ENCODE assay signal across 8 mouse cellular contexts in the genomic region with DNA sequence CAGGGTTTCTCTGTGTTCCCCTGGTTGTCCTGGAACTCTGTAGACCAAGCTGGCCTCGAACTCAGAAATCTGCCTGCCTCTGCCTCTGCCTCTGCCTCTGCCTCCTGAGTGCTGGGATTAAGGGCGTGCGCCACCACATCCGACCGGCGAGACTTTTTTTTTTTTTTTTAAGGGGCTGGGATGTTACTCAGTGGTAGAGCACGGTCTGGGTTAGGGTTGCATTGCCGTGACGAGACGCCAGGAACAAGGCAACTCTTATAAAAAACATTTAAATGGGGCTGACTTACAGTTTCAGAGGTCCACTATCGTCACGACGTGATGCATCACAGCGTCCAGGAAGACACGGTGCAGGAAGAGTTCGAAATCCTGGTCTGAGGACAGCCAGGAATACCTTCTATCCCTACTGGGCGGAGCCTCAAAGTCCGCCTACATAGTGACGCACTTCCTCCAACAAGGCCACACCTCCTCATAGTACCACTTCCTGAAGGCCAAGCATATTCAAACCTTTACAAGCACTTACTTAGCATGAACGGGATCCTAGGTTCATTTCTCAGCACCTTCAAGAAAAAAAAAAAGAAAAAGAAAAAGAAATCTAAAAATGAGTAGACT. TPM values are rescaled to one million over a fixed set of nuclear protein-coding genes. Genes with fewer than 3 reads are reported as not detected.
DNase-seq lines count a peak whose midpoint lies in the region; ATAC-seq and TF ChIP-seq lines count a peak whose summit lies in the region.

Gene Usp7, minus strand, starts transcription at position 360 of the 609 bp plus-strand sequence.

- intact Hi-C loops in left cerebral cortex, postnatal 10 days (cut with DNase I) = no loop called here

- H3K4me3 ChIP-seq in lung, embryonic 15.5 days = no peak within 1 kb of the TSS
- H3K4me3 ChIP-seq in cortical plate, adult 2 months (ENCODE audit: insufficient read depth, low read length) = no peak within 1 kb of the TSS
- no peak within 1 kb of the TSS for H3K4me3 ChIP-seq in heart, embryonic 11.5 days (ENCODE audit: low read depth, low read length)
- H3K4me3 ChIP-seq in myocyte = no peak within 1 kb of the TSS

- DNase-seq in lung, postnatal 10 days = no peak
- no peak for DNase-seq in left cerebral cortex, postnatal 10 days (ENCODE audit: extremely low spot score in 1 of 2, low spot score in 2 of 2)
- DNase-seq in spleen, postnatal 14 days (ENCODE audit: low spot score in 2 of 2) = no peak
- no peak for DNase-seq in kidney, postnatal 14 days

- WGBS in lung, embryonic 15.5 days = 87% methylated on average over 20 of the region's 20 CpGs
- 88% methylated on average over 20 of the region's 20 CpGs for WGBS in heart, embryonic 11.5 days (ENCODE audit: insufficient replicate concordance)

- H3K4me2 ChIP-seq in lung, embryonic 15.5 days = no peak within 1 kb of the TSS
- no peak within 1 kb of the TSS for H3K4me2 ChIP-seq in heart, embryonic 11.5 days
- H3K4me2 ChIP-seq in myocyte (ENCODE audit: low read depth) = no peak within 1 kb of the TSS

- H3K27me3 ChIP-seq in lung, embryonic 15.5 days = no peaks in the 10 kb centered on the region
- no peaks in the 10 kb centered on the region for H3K27me3 ChIP-seq in heart, embryonic 11.5 days (ENCODE audit: control insufficient read depth, insufficient read depth, low read length)
- no peaks in the 10 kb centered on the region for H3K27me3 ChIP-seq in myocyte (ENCODE audit: control insufficient read depth, insufficient read depth, insufficient read length)

- no peak within 1 kb of the TSS for H3ac ChIP-seq in myocyte (ENCODE audit: control insufficient read depth, insufficient read length)

- no peaks in the 10 kb centered on the region for H3K4me1 ChIP-seq in lung, embryonic 15.5 days
- H3K4me1 ChIP-seq in cortical plate, adult 2 months (ENCODE audit: control insufficient read depth, insufficient read depth, low read length) = peaks cover 5% of the 10 kb centered on the region; the same call in 1 of the 2 replicates
- H3K4me1 ChIP-seq in heart, embryonic 11.5 days (ENCODE audit: control insufficient read depth, insufficient read depth, low read length) = no peaks in the 10 kb centered on the region

- no peak for ATAC-seq in lung, embryonic 15.5 days (ENCODE audit: borderline replicate concordance, extremely low read depth, low FRiP score, low TSS enrichment)
- no peak for ATAC-seq in heart, embryonic 11.5 days (replicated peaks; ENCODE audit: insufficient number of reproducible peaks, low FRiP score, low TSS enrichment)

- H3K9me3 ChIP-seq in lung, embryonic 15.5 days = no peaks in the 10 kb centered on the region
- H3K9me3 ChIP-seq in heart, embryonic 11.5 days (replicated peaks; ENCODE audit: control insufficient read depth, low read length) = no peaks in the 10 kb centered on the region

- H3K27ac ChIP-seq in lung, embryonic 15.5 days = no peak within 1 kb of the TSS
- H3K27ac ChIP-seq in cortical plate, adult 2 months (ENCODE audit: insufficient read depth, low read length) = no peak within 1 kb of the TSS
- H3K27ac ChIP-seq in heart, embryonic 11.5 days (ENCODE audit: low read depth, low read length) = no peak within 1 kb of the TSS

- no peak for TF ChIP-seq POLR2A in cortical plate, adult 2 months (IDR thresholded peaks at IDR 0.05; ENCODE audit: extremely low read depth, insufficient read depth, low read length)
- TF ChIP-seq POLR2A in myocyte (IDR thresholded peaks at IDR 0.05; ENCODE audit: insufficient read length, low read depth) = no peak

- H3K36me3 ChIP-seq in lung, embryonic 15.5 days = no peaks in the 10 kb centered on the region
- H3K36me3 ChIP-seq in heart, embryonic 11.5 days (ENCODE audit: control insufficient read depth, insufficient read depth, low read length) = no peaks in the 10 kb centered on the region
- no peaks in the 10 kb centered on the region for H3K36me3 ChIP-seq in myocyte (ENCODE audit: control insufficient read depth, insufficient read depth)

- H3K9ac ChIP-seq in lung, embryonic 15.5 days = no peak within 1 kb of the TSS
- no peak within 1 kb of the TSS for H3K9ac ChIP-seq in heart, embryonic 11.5 days (ENCODE audit: low read depth, low read length)

- no peak for TF ChIP-seq CTCF in cortical plate, adult 2 months (IDR thresholded peaks at IDR 0.05; ENCODE audit: extremely low read depth, insufficient read depth, low read length)

- H3K79me2 ChIP-seq in myocyte (ENCODE audit: control insufficient read depth, insufficient read depth) = no peaks in the 10 kb centered on the region

TF ChIP-seq in myocyte, 11 proteins besides CTCF, POLR2A, EP300 and RAD21:
- TF ChIP-seq SRF (IDR thresholded peaks at IDR 0.05; ENCODE audit: control insufficient read depth, insufficient read length, low read depth) = no peak
- TF ChIP-seq REST (IDR thresholded peaks at IDR 0.05; ENCODE audit: insufficient read depth, insufficient read length) = no peak
- no peak for TF ChIP-seq E2F4 (IDR thresholded peaks at IDR 0.05; ENCODE audit: insufficient read depth)
- no peak for TF ChIP-seq TCF3 (IDR thresholded peaks at IDR 0.05; ENCODE audit: insufficient read length, low read depth)
- no peak for TF ChIP-seq POLR2AphosphoS2 (IDR thresholded peaks at IDR 0.05; ENCODE audit: insufficient read length, low read depth)
- TF ChIP-seq TCF12 (IDR thresholded peaks at IDR 0.05; ENCODE audit: insufficient read depth, poor library complexity, severe bottlenecking) = no peak
- TF ChIP-seq MYOD1 (IDR thresholded peaks at IDR 0.05; ENCODE audit: control insufficient read depth in 1 of 3, insufficient read length in 2 of 3, low read depth in 2 of 3) = no peak
- no peak for TF ChIP-seq CEBPB (IDR thresholded peaks at IDR 0.05; ENCODE audit: insufficient read depth, poor library complexity, severe bottlenecking)
- no peak for TF ChIP-seq MYOG (IDR thresholded peaks at IDR 0.05; ENCODE audit: control insufficient read depth in 1 of 3, insufficient read depth in 1 of 3, insufficient read length in 2 of 3, low read depth in 2 of 3)
- TF ChIP-seq USF1 (IDR thresholded peaks at IDR 0.05; ENCODE audit: low read depth) = no peak
- no peak for TF ChIP-seq MAX (IDR thresholded peaks at IDR 0.05; ENCODE audit: low read depth)

RNA-seq across cellular contexts. Expression of gene Usp7, which starts in this region (rescaled TPM):
- 24.8 and 26.7 TPM in 2 replicates for polyA plus RNA-seq in lung, embryonic 15.5 days (2015; fragmentation: Nextera tagmentation; extraction: Ambion mirVana)
- 96.0 and 107 TPM in 2 replicates for polyA plus RNA-seq in cortical plate, adult 2 months (2012; rRNA removed)
- polyA plus RNA-seq in heart, embryonic 11.5 days (2014; fragmentation: Nextera tagmentation; extraction: Ambion mirVana) = 20.6 and 31.9 TPM in 2 replicates
- total RNA-seq in left cerebral cortex, postnatal 10 days (2021) = 100 to 1,000 TPM; 163 to 164 TPM
- 24.0 TPM for polyA plus RNA-seq in myocyte (2012; fragmentation: generic; extraction: Trizol)
